Mouse (Mus musculus) CH12.LX (cell line): Measurements from ENCODE around the gene Cep57l1.

Experiments
- CTCF ChIP-seq, 2 experiments: IDR thresholded peaks in 1 of 2; conservative IDR thresholded peaks in 1 of 2; 2 replicates each; pipeline ENCODE4 v1.5.1; 2011 to 2012; ENCODE audit warnings: low read depth in 2 of 2, low read length in 2 of 2, improper control_type of control experiment in 1 of 2, inconsistent platforms in 1 of 2, mild to moderate bottlenecking in 1 of 2, moderate library complexity in 1 of 2
- ELF1 ChIP-seq: IDR thresholded peaks from 2 replicates; pipeline ENCODE4 v1.6.1; 2014; ENCODE audit warnings: low read depth, mild to moderate bottlenecking, inconsistent platforms, low read length, improper control_type of control experiment
- ETS1 ChIP-seq: conservative IDR thresholded peaks from 2 replicates; pipeline ENCODE4 v1.6.1; 2012; ENCODE audit warnings: low read depth, mild to moderate bottlenecking, inconsistent platforms, low read length, improper control_type of control experiment, moderate library complexity
- JUND ChIP-seq: conservative IDR thresholded peaks from 2 replicates; pipeline ENCODE4 v1.6.1; 2011; ENCODE audit warnings: low read depth, low read length, improper control_type of control experiment
- MYC ChIP-seq: IDR thresholded peaks from 2 replicates; pipeline ENCODE4 v1.6.1; 2011; ENCODE audit warnings: low read depth, mild to moderate bottlenecking, improper control_type of control experiment, low read length
- NRF1 ChIP-seq: IDR thresholded peaks from 2 replicates; pipeline ENCODE4 v1.6.1; 2014; ENCODE audit warnings: low read depth, mild to moderate bottlenecking, inconsistent platforms, low read length, improper control_type of control experiment, moderate library complexity
- POLR2A ChIP-seq: IDR thresholded peaks from 2 replicates; pipeline ENCODE4 v1.6.1; 2011; ENCODE audit warnings: low read depth, mild to moderate bottlenecking, improper control_type of control experiment, low read length
- SIN3A ChIP-seq: IDR thresholded peaks from 2 replicates; pipeline ENCODE4 v1.6.1; 2012; ENCODE audit warnings: low read length, improper control_type of control experiment, inconsistent platforms
- USF2 ChIP-seq: conservative IDR thresholded peaks from 2 replicates; pipeline ENCODE4 v1.6.1; 2011; ENCODE audit warnings: low read depth, low read length, improper control_type of control experiment
- ZKSCAN1 ChIP-seq: IDR thresholded peaks from 2 replicates; pipeline ENCODE4 v1.6.1; 2012; ENCODE audit warnings: low read depth, inconsistent platforms, low read length, improper control_type of control experiment, borderline replicate concordance

DNA sequence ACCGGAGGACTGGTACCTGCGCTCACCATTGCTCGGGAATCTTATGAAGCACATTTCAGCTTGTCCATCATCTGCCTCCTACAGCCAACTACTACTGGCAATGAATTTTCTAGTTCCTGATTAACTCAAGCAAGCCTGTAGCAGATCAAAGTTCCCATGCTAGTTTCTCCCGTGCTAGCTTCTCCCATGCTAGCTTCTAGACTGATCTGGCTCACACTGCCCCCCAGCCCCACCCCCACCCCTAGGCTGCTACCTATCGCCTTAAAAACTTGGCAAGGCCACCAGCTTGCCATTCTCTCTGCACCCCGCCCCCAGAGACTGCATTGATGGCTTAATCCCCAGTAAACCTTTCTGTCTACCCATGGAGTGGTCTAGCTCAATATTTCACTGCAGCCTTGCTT is 133.0 kb downstream of the Cep57l1 start:
- TF ChIP-seq POLR2A (no peak), ELF1 (no peak), ZKSCAN1 (no peak), NRF1 (no peak), CTCF (conservative IDR thresholded peaks at IDR 0.05 in 1 of 2, IDR thresholded peaks at IDR 0.05 in 1 of 2; ENCODE audit: low read depth in 2 of 2, low read length in 2 of 2) (no peak), ETS1 (no peak), MYC (no peak), USF2 (no peak), JUND (no peak), SIN3A (no peak)
